Mouse (Mus musculus) ES-E14 (cell line): ENCODE measurements around the gene Frs3. TPM values are rescaled to one million over a fixed set of nuclear protein-coding genes. Genes with fewer than 3 reads are reported as not detected.

Experiments
- DNase-seq: peaks from one replicate; pipeline ENCODE4 v3.0.0-alpha.2; 2013; ENCODE audit warnings: low read depth, low spot score
- H3K27ac ChIP-seq: 2 replicates; pipeline ENCODE4 v1.5.1; 2012; ENCODE audit warnings: low read depth, mild to moderate bottlenecking, low read length, moderate library complexity, mixed read lengths; ENCODE audit not compliant: poor library complexity, insufficient read depth, severe bottlenecking
- H3K36me3 ChIP-seq: 2 replicates; pipeline ENCODE4 v1.6.1; 2012; ENCODE audit warnings: mild to moderate bottlenecking, low read length, moderate library complexity, mixed read lengths; ENCODE audit not compliant: control insufficient read depth, poor library complexity, insufficient read depth, severe bottlenecking
- H3K4me1 ChIP-seq, 2 experiments: fragments of 150-350 bp in 1 of 2; sonication (generic) in 1 of 2; 2 replicates each; pipeline ENCODE4 v1.6.1; 2012; ENCODE audit warnings: low read length in 2 of 2, mild to moderate bottlenecking in 1 of 2, mixed read lengths in 1 of 2; ENCODE audit not compliant: control insufficient read depth in 2 of 2, insufficient read depth in 2 of 2, poor library complexity in 1 of 2
- H3K4me3 ChIP-seq, 2 experiments: fragments of 150-350 bp in 1 of 2; sonication (generic) in 1 of 2; 2 replicates each; pipeline ENCODE4 v1.5.1; 2012; ENCODE audit warnings: low read length in 2 of 2, low read depth in 1 of 2, mild to moderate bottlenecking in 1 of 2, mixed read lengths in 1 of 2; ENCODE audit not compliant: insufficient read depth in 1 of 2, poor library complexity in 1 of 2, severe bottlenecking in 1 of 2
- H3K9ac ChIP-seq: 2 replicates; pipeline ENCODE4 v1.6.1; 2012; ENCODE audit warnings: low read depth, mild to moderate bottlenecking, low read length, mixed read lengths; ENCODE audit not compliant: poor library complexity, insufficient read depth, severe bottlenecking
- H3K9me3 ChIP-seq: fragments of 150-350 bp; sonication (generic); 2 replicates; pipeline ENCODE4 v1.6.1; 2012; ENCODE audit warnings: low read depth, mild to moderate bottlenecking, low read length; ENCODE audit not compliant: control insufficient read depth, insufficient read depth
- CHD2 ChIP-seq: IDR thresholded peaks from 2 replicates; pipeline ENCODE4 v1.6.1; 2014; ENCODE audit warnings: mild to moderate bottlenecking, low read depth, low read length, inconsistent platforms
- HCFC1 ChIP-seq: IDR thresholded peaks from 2 replicates; pipeline ENCODE4 v1.6.1; 2012; ENCODE audit warnings: low read length, inconsistent platforms, borderline replicate concordance; ENCODE audit not compliant: insufficient read depth
- MAFK ChIP-seq: IDR thresholded peaks from 2 replicates; pipeline ENCODE4 v1.6.1; 2014; ENCODE audit warnings: mild to moderate bottlenecking, low read depth, low read length, inconsistent platforms; ENCODE audit not compliant: insufficient read depth
- ZC3H11A ChIP-seq: IDR thresholded peaks from 2 replicates; pipeline ENCODE4 v1.6.1; 2012; ENCODE audit warnings: low read depth, mild to moderate bottlenecking, inconsistent platforms, low read length, borderline replicate concordance
- ZNF384 ChIP-seq: IDR thresholded peaks from 2 replicates; pipeline ENCODE4 v1.6.1; 2012; ENCODE audit warnings: low read depth, low read length, inconsistent platforms
- in situ Hi-C, 2 experiments: fragments of 600-800 bp; cut with MboI; formaldehyde crosslinking; loops; one replicate each; pipeline ENCODE4 v1.15.1; 2025; ENCODE audit warnings: low sequenced_read_pairs in 2 of 2, inconsistent platforms in 1 of 2; ENCODE audit not compliant: unreplicated experiment in 2 of 2
- total RNA-seq: library from RNA; depleted of rRNA; stranded (reverse); fragments of 300-350 nt; gene quantifications from 2 replicates; pipeline ENCODE4 v1.2.3, GENCODE M21; 2012

The Frs3 gene
- total RNA-seq, 1 experiment = 8.4 TPM

DNA sequence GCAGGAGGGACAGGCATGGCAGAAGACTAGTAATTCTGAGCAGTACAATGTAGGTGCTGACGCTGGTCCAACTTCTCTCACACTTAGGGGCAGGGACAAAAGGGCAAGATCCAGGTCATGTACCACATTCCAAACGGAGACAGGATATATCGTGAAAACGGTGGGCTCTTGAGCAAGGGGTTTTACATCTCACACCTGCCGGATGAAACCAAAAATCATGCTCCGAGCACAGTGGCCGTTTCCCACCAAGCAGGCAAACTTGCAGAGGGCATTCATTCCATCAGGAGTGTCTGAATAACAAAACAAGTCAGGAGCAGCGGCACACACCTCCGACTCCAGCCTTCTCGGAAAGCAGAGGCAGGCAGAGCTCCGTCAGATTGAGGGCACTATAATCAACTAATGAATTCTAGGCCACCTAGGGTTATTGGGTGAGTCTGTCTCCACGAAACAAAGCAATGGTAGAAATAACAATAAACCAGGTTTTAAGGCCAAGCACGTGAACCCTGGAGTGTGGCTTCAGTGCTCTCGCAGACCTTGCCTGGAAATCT is 46.8 kb downstream of the Frs3 start:
- H3K9ac ChIP-seq = no peak overlapping the region; the same call in 1 of the 2 replicates
- in situ Hi-C loops = no loop called here
- H3K4me3 ChIP-seq = no peak overlapping the region
- DNase-seq = no peak
- peaks cover 5 to 48% of the 10 kb centered on the region in 2 experiments for H3K4me1 ChIP-seq
- no peaks in the 10 kb centered on the region for H3K9me3 ChIP-seq
- peak overlapping the region; percentile 67 for H3K27ac ChIP-seq
- no peaks in the 10 kb centered on the region for H3K36me3 ChIP-seq
- TF ChIP-seq CHD2 (no peak), ZNF384 (no peak), MAFK (no peak), HCFC1 (no peak), ZC3H11A (no peak)

DNA sequence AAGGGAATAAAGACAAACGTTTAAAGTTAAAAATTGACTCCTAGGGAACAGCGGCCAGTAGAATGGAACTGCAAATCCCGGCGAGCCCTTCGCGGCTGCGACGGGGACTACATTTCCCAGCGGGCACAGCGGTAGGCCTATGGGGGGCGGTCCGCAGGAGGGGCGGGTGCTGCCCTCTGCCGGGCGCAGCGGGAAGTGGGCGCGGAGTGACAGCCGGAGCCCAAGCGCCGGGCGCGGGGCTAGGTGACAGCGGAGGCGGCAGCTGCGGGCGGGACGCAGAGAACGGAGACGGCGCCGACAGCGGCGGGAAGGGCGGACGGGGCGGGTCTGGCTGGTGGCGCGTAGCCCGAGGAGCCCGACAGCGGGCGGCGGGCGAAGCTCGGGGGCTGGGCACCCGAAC is 48.0 kb downstream of the Frs3 start, which contains the start of gene Tfeb:
Tfeb (plus strand) TSS at position 175 of the 400 bp plus-strand sequence.
- H3K27ac ChIP-seq = peak within 1 kb of the TSS; percentile 79
- in situ Hi-C loops = no loop called here
- TF ChIP-seq HCFC1 = peak; percentile 99
- TF ChIP-seq ZNF384 = no peak
- no peak for TF ChIP-seq ZC3H11A

DNA sequence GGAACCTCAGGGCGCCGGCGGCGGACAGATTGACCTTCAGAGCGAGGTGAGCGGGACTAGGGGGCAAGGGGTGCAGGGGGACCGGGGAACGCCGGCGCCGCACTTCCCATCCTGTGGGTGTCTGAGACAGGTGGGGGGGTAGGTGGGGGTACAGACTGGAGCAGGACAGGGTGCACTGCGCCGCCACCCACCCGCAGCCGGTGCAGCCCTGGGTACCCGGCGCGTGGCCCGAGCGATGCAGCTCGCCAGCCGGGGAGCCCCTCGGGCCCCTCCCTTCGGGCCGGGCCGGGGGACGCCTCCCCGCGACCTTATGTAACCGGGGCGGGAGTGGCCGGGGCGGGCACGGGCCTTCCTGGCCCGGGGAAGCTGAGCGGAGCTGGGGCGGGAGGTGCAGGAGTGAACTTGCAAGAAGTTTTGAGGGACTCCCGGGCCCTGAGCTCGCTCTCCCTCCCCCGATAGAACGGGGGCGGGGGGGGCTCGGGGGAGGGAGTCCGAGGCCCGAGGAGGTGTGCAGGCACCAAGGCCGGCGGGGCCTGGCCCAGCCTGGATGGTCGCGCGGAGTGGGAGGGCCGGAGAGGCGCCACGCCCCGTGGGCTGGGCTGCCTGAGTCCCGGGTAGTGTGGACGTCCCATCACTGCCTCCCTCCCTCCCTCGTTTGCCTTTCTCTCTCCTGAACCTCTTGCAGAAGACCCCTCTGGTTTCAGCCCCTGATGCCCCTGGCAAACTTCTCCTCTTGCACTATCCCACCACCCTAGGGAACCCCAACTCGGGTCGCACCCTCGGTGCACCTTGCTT is 48.6 kb downstream of the Frs3 start:
- Histone ChIP-seq H3K9ac (peak overlapping the region; percentile 74), H3K9me3 (no peaks in the 10 kb centered on the region), H3K4me1 (peaks cover 5 to 36% of the 10 kb centered on the region in 2 experiments), H3K27ac (peak overlapping the region; percentile 79; the same call in 1 of the 2 replicates), H3K4me3 (peak overlapping the region; percentile 75 to 88), H3K36me3 (no peaks in the 10 kb centered on the region)
- in situ Hi-C loops = no loop called here
- DNase-seq = peak; percentile 57
- TF ChIP-seq MAFK = no peak
- no peak for TF ChIP-seq CHD2
- no peak for TF ChIP-seq ZNF384
- TF ChIP-seq HCFC1 = 0 out of 2 replicates have a peak, but pooled peaks have one; percentile 28

More for the DNA sequence above, 48.0 kb downstream of the Frs3 start, which contains the start of gene Tfeb:
- peak; percentile 82 for DNase-seq
- H3K36me3 ChIP-seq = no peaks in the 10 kb centered on the region
- peak within 1 kb of the TSS; percentile 75 to 88 for H3K4me3 ChIP-seq
- H3K4me1 ChIP-seq = peaks cover 5 to 43% of the 10 kb centered on the region in 2 experiments
- peak within 1 kb of the TSS; percentile 74 for H3K9ac ChIP-seq
- H3K9me3 ChIP-seq = no peaks in the 10 kb centered on the region

DNA sequence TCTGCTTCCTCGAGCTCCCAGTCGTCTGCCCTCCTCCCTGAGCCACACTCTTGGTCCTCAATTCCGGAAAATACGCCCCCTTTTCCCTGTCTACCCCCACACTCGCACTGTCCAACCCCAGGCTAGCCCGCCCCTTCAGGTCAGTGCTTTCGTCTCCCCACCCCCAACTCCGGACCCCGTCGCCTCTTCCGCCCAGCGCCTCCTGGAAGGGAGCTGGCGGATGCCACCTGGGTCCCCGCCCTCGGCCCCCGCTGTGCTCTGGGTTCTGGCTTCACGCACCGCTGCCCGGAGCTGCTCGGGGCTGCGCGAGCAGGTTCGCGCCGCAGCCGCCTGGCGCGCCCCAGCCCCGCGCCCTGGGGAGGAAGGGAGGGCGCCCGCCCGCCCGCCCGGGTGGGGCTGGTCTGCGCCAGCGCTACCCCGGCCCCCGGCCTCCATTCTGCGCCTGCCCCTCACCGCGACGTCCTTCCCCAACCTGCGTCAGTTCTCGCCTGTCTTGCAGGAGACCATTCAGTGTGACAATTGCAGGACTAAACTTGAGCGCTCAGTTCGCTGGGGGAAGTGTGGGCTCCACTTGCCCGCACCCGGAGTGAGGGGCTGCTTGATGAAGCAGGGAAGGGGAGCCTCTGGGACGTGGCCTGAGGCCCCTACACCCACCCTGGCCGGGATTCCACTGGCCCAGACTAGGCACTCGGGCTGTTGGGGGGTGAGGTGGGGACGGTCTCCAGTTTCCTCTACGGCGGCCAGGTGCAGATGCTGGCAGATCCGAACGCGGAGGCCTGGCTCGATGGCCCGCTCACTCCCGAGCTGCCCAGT is 49.4 kb downstream of the Frs3 start:
- Histone ChIP-seq H3K9me3 (no peaks in the 10 kb centered on the region), H3K9ac (peak overlapping the region; percentile 74), H3K4me3 (peak overlapping the region; percentile 75 to 88), H3K36me3 (no peaks in the 10 kb centered on the region), H3K27ac (peak overlapping the region; percentile 79), H3K4me1 (peaks cover 5 to 33% of the 10 kb centered on the region in 2 experiments)
- in situ Hi-C loops = no loop called here
- TF ChIP-seq CHD2 = no peak
- DNase-seq = peak; percentile 81
